Mouse (Mus musculus) hindbrain, embryonic 15.5 days (tissue): ENCODE results near the gene Chrm2. TPM values are rescaled to one million over a fixed set of nuclear protein-coding genes. Genes with fewer than 3 reads are reported as not detected.

Source experiments
- ATAC-seq: fragments of 200-750 bp; cut with Nextera tagmentation; 2 replicates; pipeline ENCODE4 v1.8.0; 2017; ENCODE audit warnings: low read depth, moderate number of reproducible peaks, moderate TSS enrichment; ENCODE audit not compliant: low FRiP score
- H3K27ac ChIP-seq: fragments of 300-500 bp; sonication (generic); replicated peaks from 2 replicates; pipeline ENCODE4 v1.5.1; 2015; ENCODE audit warnings: mild to moderate bottlenecking, inconsistent platforms
- H3K27me3 ChIP-seq: fragments of 300-500 bp; sonication (generic); 2 replicates; pipeline ENCODE4 v1.6.1; 2015; ENCODE audit warnings: control low read depth, inconsistent platforms
- H3K36me3 ChIP-seq: fragments of 300-500 bp; sonication (generic); 2 replicates; pipeline ENCODE4 v1.6.1; 2015; ENCODE audit warnings: control low read depth, inconsistent platforms
- H3K4me1 ChIP-seq: fragments of 300-500 bp; sonication (generic); replicated peaks from 2 replicates; pipeline ENCODE4 v1.6.1; 2015; ENCODE audit warnings: control low read depth, inconsistent platforms
- H3K4me2 ChIP-seq: fragments of 300-500 bp; sonication (generic); 2 replicates; pipeline ENCODE4 v1.6.1; 2015; ENCODE audit warnings: moderate library complexity, mild to moderate bottlenecking, inconsistent platforms
- H3K4me3 ChIP-seq: fragments of 300-500 bp; sonication (generic); 2 replicates; pipeline ENCODE4 v1.5.1; 2015; ENCODE audit warnings: mild to moderate bottlenecking, inconsistent platforms
- H3K9ac ChIP-seq: fragments of 300-500 bp; sonication (generic); 2 replicates; pipeline ENCODE4 v1.6.1; 2015; ENCODE audit warnings: inconsistent platforms
- H3K9me3 ChIP-seq: fragments of 300-500 bp; sonication (generic); 2 replicates; pipeline ENCODE4 v1.6.1; 2016; ENCODE audit warnings: control low read depth, inconsistent platforms
- WGBS: fragments of 180-500 bp; shearing (Covaris S2); methylation state at CpG from one replicate; pipeline ENCODE4 v1.1.7; 2015; 5-methylcytosine and 5-hydroxymethylcytosine counted together
- polyA plus RNA-seq: library from polyadenylated mRNA; unstranded; fragments of >200 nt; fragmentation: Nextera tagmentation; extraction: Ambion mirVana; gene quantifications from 2 replicates; pipeline ENCODE4 v1.2.1, GENCODE M21; 2015

Chrm2 gene
- polyA plus RNA-seq, 1 experiment from 2014 or later = 9.0 TPM

DNA sequence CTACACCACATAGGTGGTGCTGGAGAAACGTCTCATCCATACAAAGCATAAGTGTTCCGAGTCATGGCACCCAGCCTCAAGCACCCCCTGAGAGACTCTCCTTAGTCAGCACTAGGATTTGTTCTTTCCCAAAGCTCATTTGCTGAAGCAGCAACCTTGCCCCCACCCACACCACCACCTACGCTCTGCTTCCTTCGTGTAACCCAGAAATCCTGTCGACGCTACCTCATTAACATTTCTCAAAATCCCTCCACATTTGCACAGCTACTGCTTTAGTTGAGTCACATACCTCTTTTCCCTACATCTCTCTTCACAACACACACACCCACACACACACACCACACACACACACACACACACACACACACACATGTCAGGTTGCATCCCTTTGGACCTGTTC lies 50.1 kb downstream of the Chrm2 start:
- H3K27me3 ChIP-seq = no peaks in the 10 kb centered on the region
- WGBS = 92% methylated on average over 6 of the region's 6 CpGs
- ATAC-seq = no peak
- H3K36me3 ChIP-seq = no peaks in the 10 kb centered on the region
- H3K4me3 ChIP-seq = no peak overlapping the region
- no peaks in the 10 kb centered on the region for H3K4me1 ChIP-seq
- H3K9ac ChIP-seq = no peak overlapping the region
- H3K27ac ChIP-seq = no peak overlapping the region
- H3K4me2 ChIP-seq = no peak overlapping the region
- H3K9me3 ChIP-seq = no peaks in the 10 kb centered on the region

DNA sequence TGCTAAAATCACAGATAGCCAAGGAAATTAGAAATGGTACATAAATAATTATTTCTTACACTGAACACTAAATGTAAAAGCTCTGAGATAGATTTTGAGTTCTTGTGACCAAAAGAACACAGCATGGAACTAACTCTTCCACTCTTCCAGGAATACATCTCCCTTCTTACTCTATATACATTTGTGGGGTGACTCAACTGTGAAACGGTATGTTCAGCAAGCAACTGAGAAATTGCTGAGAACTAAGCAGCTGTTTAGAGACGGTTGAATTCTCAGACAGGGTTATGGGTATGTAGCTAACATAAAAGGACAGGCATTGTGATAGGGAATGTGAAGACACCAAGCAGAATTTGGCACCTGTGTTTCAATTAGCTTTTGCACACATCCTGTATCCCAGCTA lies 51.3 kb downstream of the Chrm2 start:
- Histone ChIP-seq H3K4me2 (no peak overlapping the region), H3K27ac (no peak overlapping the region), H3K9ac (no peak overlapping the region), H3K27me3 (no peaks in the 10 kb centered on the region), H3K4me1 (no peaks in the 10 kb centered on the region), H3K36me3 (no peaks in the 10 kb centered on the region), H3K4me3 (no peak overlapping the region), H3K9me3 (no peaks in the 10 kb centered on the region)
- WGBS = 72% methylated on average over 2 of the region's 2 CpGs
- ATAC-seq = no peak

- no peaks in the 10 kb centered on the region for H3K4me1 ChIP-seq
- H3K4me2 ChIP-seq = no peak overlapping the region
- H3K9me3 ChIP-seq = no peaks in the 10 kb centered on the region
- H3K36me3 ChIP-seq = no peaks in the 10 kb centered on the region
- H3K4me3 ChIP-seq = no peak overlapping the region
- ATAC-seq = no peak
- no peaks in the 10 kb centered on the region for H3K27me3 ChIP-seq
- no peak overlapping the region for H3K27ac ChIP-seq
- no peak overlapping the region for H3K9ac ChIP-seq
Observed at GRCm38 (mm10) chr6:36451480-36451879, 63.6 kb downstream of the Chrm2 start.

DNA sequence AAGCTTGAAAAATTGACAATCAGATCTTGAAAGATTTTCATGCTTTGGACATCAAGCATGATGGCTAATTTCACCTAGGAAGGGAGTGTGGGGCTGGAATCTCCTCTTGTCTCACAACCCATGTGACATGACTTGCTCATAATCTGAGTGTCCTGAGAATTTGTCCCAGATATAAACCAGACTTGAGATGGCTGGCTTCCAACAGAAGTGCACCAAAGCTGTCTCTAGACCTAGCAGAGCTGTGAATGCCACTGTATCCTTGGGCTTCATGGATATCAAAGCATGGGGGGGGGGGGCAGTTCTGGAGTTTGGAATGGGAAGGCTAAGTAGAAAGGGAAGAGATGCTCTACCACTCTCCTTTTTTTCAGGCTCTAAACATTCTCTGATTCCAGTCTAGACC lies 67.2 kb downstream of the Chrm2 start:
- no peaks in the 10 kb centered on the region for H3K9me3 ChIP-seq
- H3K27ac ChIP-seq = no peak overlapping the region
- H3K4me2 ChIP-seq = no peak overlapping the region
- H3K4me3 ChIP-seq = no peak overlapping the region
- H3K4me1 ChIP-seq = no peaks in the 10 kb centered on the region
- H3K27me3 ChIP-seq = no peaks in the 10 kb centered on the region
- H3K36me3 ChIP-seq = no peaks in the 10 kb centered on the region
- no peak overlapping the region for H3K9ac ChIP-seq
- ATAC-seq = no peak

DNA sequence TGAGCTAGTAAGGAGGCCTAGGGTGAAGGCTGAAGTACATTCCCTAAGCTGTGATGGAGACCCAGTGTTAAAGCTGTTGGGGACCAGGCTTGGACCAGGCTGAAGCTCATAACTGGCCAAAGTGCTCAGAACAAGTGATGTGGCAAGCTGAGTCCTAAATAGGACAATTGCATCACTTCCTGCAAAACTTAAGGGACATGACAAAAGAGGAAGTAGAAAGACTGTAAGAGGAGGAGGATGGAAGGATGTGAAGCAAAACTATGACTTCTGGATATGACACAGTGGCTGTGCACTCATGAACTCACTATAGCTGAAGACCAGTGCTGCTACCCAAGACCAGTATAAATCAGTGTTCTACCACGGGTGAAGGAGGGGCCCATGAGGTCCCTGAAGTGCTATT lies 69.1 kb downstream of the Chrm2 start:
- WGBS = 71% methylated on average over 1 of the region's 1 CpGs
- Histone ChIP-seq H3K4me2 (no peak overlapping the region), H3K4me1 (no peaks in the 10 kb centered on the region), H3K4me3 (no peak overlapping the region), H3K9ac (no peak overlapping the region), H3K27ac (no peak overlapping the region), H3K9me3 (no peaks in the 10 kb centered on the region), H3K36me3 (no peaks in the 10 kb centered on the region), H3K27me3 (no peaks in the 10 kb centered on the region)
- ATAC-seq = no peak

DNA sequence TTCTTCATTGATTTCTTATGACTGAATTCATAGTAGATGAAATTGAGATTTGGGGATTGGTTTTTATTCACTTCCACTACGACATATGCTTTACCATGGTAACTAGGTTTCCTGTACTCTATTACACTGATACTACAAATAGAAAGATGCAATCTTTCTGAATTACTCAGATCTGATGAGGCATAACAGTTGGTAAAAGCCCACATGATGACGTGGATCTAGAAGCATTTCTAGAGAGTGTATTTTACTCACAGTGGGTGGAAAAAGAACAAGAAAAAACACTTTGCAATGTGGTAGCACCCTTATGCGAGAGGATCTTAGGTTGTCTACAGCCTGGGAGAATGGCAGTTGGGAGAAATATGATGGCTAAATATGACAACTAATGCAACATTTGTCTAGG lies 76.1 kb downstream of the Chrm2 start:
- H3K4me3 ChIP-seq = no peak overlapping the region
- no peaks in the 10 kb centered on the region for H3K36me3 ChIP-seq
- H3K4me2 ChIP-seq = no peak overlapping the region
- no peak overlapping the region for H3K9ac ChIP-seq
- no peaks in the 10 kb centered on the region for H3K9me3 ChIP-seq
- H3K4me1 ChIP-seq = no peaks in the 10 kb centered on the region
- ATAC-seq = no peak
- 83% methylated on average over 3 of the region's 3 CpGs for WGBS
- H3K27ac ChIP-seq = no peak overlapping the region
- no peaks in the 10 kb centered on the region for H3K27me3 ChIP-seq

- Histone ChIP-seq H3K4me1 (peaks cover 3% of the 10 kb centered on the region; the same call in 1 of the 2 replicates), H3K9ac (no peak overlapping the region), H3K9me3 (no peaks in the 10 kb centered on the region), H3K36me3 (no peaks in the 10 kb centered on the region), H3K27me3 (no peaks in the 10 kb centered on the region), H3K4me2 (no peak overlapping the region), H3K27ac (no peak overlapping the region), H3K4me3 (no peak overlapping the region)
- ATAC-seq = no peak
- WGBS = 53% methylated on average over 4 of the region's 4 CpGs
Observed at GRCm38 (mm10) chr6:36484132-36484665, 96.3 kb downstream of the Chrm2 start.

GRCm38 (mm10) chr6:36507008-36507663 lies 119.3 kb downstream of the Chrm2 start:
- Histone ChIP-seq H3K9ac (no peak overlapping the region), H3K36me3 (no peaks in the 10 kb centered on the region), H3K4me1 (no peaks in the 10 kb centered on the region), H3K27ac (no peak overlapping the region), H3K9me3 (no peaks in the 10 kb centered on the region), H3K4me2 (no peak overlapping the region), H3K27me3 (no peaks in the 10 kb centered on the region), H3K4me3 (no peak overlapping the region)
- 82% methylated on average over 7 of the region's 7 CpGs for WGBS
- ATAC-seq = no peak

DNA sequence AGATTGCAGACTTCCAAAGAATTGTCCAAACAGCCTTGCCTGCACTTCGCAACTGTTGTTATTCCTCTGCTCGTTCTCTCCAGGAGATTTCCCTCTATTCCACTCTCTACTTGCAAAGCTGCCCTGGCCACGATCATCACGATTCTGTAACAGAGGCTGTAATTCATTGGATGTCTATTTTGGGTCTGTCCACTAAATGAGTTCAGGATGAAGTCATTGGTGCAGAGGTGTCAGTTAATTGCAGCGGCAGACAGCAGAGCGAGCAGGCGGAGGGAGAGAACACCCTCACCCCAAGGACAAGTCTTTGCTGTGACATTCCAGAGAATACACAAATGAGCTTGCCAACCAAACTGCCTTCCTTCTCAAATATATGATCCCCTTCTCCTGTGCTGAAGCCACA lies 120.1 kb downstream of the Chrm2 start:
- no peaks in the 10 kb centered on the region for H3K9me3 ChIP-seq
- 63% methylated on average over 7 of the region's 7 CpGs for WGBS
- no peak overlapping the region for H3K9ac ChIP-seq
- no peaks in the 10 kb centered on the region for H3K27me3 ChIP-seq
- H3K36me3 ChIP-seq = no peaks in the 10 kb centered on the region
- no peak overlapping the region for H3K4me2 ChIP-seq
- no peak overlapping the region for H3K27ac ChIP-seq
- H3K4me3 ChIP-seq = no peak overlapping the region
- no peaks in the 10 kb centered on the region for H3K4me1 ChIP-seq
- ATAC-seq = no peak

DNA sequence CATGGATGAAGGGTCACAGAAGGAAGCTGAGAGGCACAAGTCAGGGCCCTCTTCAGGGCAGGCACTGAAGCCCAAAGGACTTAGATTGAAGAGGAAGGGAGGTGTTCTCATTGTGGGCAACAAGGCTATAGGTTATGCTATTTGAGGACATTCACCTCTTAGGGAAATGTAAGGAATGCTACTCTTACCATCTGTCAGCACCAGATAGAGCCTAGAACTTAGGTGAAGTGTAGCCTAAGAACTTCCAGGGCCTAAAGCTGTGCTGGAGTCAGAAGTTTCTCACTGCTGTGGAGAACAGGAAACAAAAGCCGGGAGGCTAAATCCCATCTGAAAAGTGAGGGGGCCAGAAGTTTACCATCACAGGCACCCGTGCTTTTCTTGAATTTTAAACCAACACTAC lies 120.6 kb downstream of the Chrm2 start:
- ATAC-seq = no peak
- H3K4me3 ChIP-seq = no peak overlapping the region
- H3K9me3 ChIP-seq = no peaks in the 10 kb centered on the region
- H3K4me2 ChIP-seq = no peak overlapping the region
- no peaks in the 10 kb centered on the region for H3K4me1 ChIP-seq
- no peaks in the 10 kb centered on the region for H3K27me3 ChIP-seq
- H3K27ac ChIP-seq = no peak overlapping the region
- no peak overlapping the region for H3K9ac ChIP-seq
- 64% methylated on average over 2 of the region's 2 CpGs for WGBS
- no peaks in the 10 kb centered on the region for H3K36me3 ChIP-seq

GRCm38 (mm10) chr6:36516508-36516907 lies 128.6 kb downstream of the Chrm2 start:
- H3K27ac ChIP-seq = no peak overlapping the region; the same call in 1 of the 2 replicates
- H3K4me1 ChIP-seq = 0 out of 2 replicates have a peak, but pooled peaks cover 8% of the 10 kb centered on the region
- no peaks in the 10 kb centered on the region for H3K36me3 ChIP-seq
- no peak for ATAC-seq
- H3K9me3 ChIP-seq = no peaks in the 10 kb centered on the region
- no peak overlapping the region for H3K4me3 ChIP-seq
- WGBS = 57% methylated on average over 4 of the region's 4 CpGs
- no peaks in the 10 kb centered on the region for H3K27me3 ChIP-seq
- no peak overlapping the region for H3K4me2 ChIP-seq
- H3K9ac ChIP-seq = no peak overlapping the region

DNA sequence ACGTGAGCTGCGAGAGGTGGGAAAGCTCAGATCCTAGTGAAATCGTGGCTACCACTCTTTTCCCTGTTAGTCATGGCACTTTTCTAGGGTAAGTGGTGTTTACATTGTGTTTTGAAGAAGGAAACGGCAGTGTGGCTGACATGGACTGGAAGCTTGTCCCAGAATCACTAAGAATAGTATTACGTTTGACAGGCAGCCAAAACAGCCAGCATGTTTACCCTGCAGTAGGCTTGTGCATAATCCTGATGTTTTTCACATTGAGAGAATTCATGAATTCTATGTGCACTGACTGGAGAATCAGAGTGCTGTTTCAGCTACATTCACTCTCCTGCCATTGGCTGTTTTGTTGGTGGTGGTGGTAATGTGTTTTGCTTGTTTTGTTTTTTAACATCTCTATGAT lies 129.4 kb downstream of the Chrm2 start:
- no peak overlapping the region for H3K9ac ChIP-seq
- no peaks in the 10 kb centered on the region for H3K9me3 ChIP-seq
- H3K27ac ChIP-seq = no peak overlapping the region
- H3K27me3 ChIP-seq = no peaks in the 10 kb centered on the region
- no peak overlapping the region for H3K4me2 ChIP-seq
- H3K4me3 ChIP-seq = no peak overlapping the region
- 0 out of 2 replicates have a peak, but pooled peaks cover 8% of the 10 kb centered on the region for H3K4me1 ChIP-seq
- no peaks in the 10 kb centered on the region for H3K36me3 ChIP-seq
- 65% methylated on average over 5 of the region's 5 CpGs for WGBS
- ATAC-seq = no peak

DNA sequence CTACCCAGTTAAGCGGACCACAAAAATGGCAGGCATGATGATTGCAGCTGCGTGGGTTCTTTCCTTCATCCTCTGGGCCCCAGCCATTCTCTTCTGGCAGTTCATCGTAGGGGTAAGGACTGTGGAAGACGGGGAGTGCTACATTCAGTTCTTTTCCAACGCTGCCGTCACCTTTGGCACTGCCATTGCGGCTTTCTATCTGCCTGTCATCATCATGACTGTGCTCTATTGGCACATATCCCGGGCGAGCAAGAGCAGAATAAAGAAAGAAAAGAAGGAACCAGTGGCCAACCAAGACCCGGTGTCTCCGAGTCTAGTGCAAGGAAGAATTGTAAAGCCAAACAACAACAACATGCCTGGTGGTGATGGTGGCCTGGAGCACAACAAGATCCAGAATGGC lies 135.7 kb downstream of the Chrm2 start:
- Histone ChIP-seq H3K27ac (no peak overlapping the region), H3K9ac (no peak overlapping the region), H3K9me3 (no peaks in the 10 kb centered on the region), H3K4me1 (no peaks in the 10 kb centered on the region), H3K4me2 (no peak overlapping the region), H3K36me3 (0 out of 2 replicates have a peak, but pooled peaks cover 3% of the 10 kb centered on the region), H3K27me3 (no peaks in the 10 kb centered on the region), H3K4me3 (no peak overlapping the region)
- 96% methylated on average over 11 of the region's 11 CpGs for whole genome bisulfite sequencing
- ATAC-seq = no peak
